Comparison of ENCODE assay signal across 18 mouse cellular contexts in the genomic region with DNA sequence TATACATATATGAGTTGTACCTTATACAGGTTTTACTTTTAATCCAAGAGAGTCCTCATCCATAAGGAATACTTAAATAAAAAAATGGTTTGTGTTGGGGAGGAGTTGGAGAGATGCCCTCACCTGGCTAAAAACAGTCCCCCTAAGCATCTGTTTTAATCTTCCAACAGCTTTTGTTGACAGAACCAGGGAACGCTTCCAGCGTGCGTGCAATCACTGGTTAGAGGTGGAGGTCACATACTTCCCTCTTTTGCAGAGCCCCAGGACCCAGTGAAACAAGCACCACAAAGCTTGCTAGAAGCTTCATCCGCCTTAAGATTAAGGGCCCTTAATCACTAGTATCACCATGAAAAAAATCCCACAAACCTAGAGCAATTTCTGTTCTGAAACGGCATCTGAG. TPM values are rescaled to one million over a fixed set of nuclear protein-coding genes. Genes with fewer than 3 reads are reported as not detected.
DNase-seq lines count a peak whose midpoint lies in the region.
"Had no signal": no experiment of that assay in that cellular context is flagged by ENCODE, and none has a peak within 500 bp of the region (broad histone marks: within the 10 kb centered on the region; RNA-seq: fewer than 3 reads in every experiment).

No protein-coding gene starts in this region.

- intact Hi-C loops in heart, postnatal 25 days (cut with DNase I): no loop called here
- intact Hi-C loops in heart, postnatal 36 days (cut with DNase I): loop anchor here (10.0 kb wide), 1 partner anchor 507 kb away; no protein-coding TSS in a partner anchor

- DNase-seq in heart, adult 8-10 months (ENCODE audit: low spot score): peak; percentile 48
- no peak for DNase-seq in heart, postnatal 25 days (ENCODE audit: low spot score)
- peak; percentile 37 for DNase-seq in NIH3T3 (ENCODE audit: low read depth)
- DNase-seq in heart, adult 9 months (ENCODE audit: low spot score in 2 of 2): peak; percentile 51 to 68
- DNase-seq in heart, postnatal 36 days: peak; percentile 33 to 51
- no peak for DNase-seq in retina, embryonic 14.5 days (ENCODE audit: low spot score)
- DNase-seq in testis, postnatal 10 days (ENCODE audit: low spot score): no peak
- DNase-seq: adrenal gland, adult 8-10 months; B cell, adult 2 months; cerebellum, adult 8-10 months; cerebellum, postnatal 36 days; gastrocnemius, postnatal 25 days; kidney, adult 18-20 months; kidney, postnatal 36 days; right cerebral cortex, adult 18-20 months; spleen, adult 18-20 months; thymus, adult 18-20 months; thymus, postnatal 25 days had no signal

RNA-seq across cellular contexts. Expression of gene Cbr4, which starts 49.9 kb away (rescaled TPM):
- total RNA-seq in heart, adult 8-10 months (2022): 100 to 1,000 TPM in 1 of 4 experiments, 10 to 100 TPM in 3; 68.5 to 102 (median 93.4) TPM
- 10 to 100 TPM; 69.8 to 80.8 TPM for total RNA-seq in heart, postnatal 25 days (2021)
- 10 to 100 TPM; 78.4 to 82.9 TPM for total RNA-seq in heart, postnatal 36 days (2021)

Comparison
In these comparisons a context has a peak if more than half of its experiments do, and no peak if none do; other contexts are left out.
1. DNase-seq: peak in heart, adult 8-10 months (single experiment), NIH3T3 (single experiment), heart, adult 9 months (2 of 2) and heart, postnatal 36 days (2 of 2); none in heart, postnatal 25 days (single experiment), retina, embryonic 14.5 days (single experiment) and testis, postnatal 10 days (single experiment).